Mouse (Mus musculus): ENCODE measurements around the gene Vwa3b. TPM values are rescaled to one million over a fixed set of nuclear protein-coding genes. Genes with fewer than 3 reads are reported as not detected.

The Vwa3b gene
- polyA plus RNA-seq, 1 experiment from 2014 or later, result 0.90 TPM

DNA sequence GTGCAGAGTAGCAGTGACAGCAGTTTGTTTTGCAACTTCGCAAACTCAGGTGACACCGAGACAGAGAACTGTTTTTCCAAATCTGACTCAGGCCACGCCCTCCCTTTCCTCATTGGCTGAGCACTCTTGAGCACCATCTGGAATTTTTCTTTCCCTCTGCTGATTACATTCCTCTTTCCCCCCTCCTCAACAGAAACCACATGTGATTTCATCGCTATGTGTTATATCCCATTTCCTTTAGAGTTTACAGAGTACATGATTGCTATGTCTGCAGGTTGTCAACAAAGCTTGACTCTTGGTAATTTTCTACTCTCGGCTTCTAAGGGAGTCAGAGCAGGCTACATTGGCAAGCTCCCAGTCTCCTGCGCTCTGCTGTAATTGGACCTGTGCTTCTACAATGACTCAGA is 204.9 kb downstream of the Vwa3b start:
- Histone ChIP-seq H3K4me3 (ENCODE audit: low read depth, low read length) (no peak overlapping the region), H3K9ac (ENCODE audit: low read length) (no peak overlapping the region), H3K9me3 (replicated peaks; ENCODE audit: control insufficient read depth, low read length) (0 out of 2 replicates have a peak, but pooled peaks cover 2% of the 10 kb centered on the region), H3K27ac (ENCODE audit: low read depth, low read length) (no peak overlapping the region), H3K4me2 (ENCODE audit: low read length) (no peak overlapping the region), H3K27me3 (replicated peaks; ENCODE audit: control insufficient read depth, insufficient read depth, low read length) (no peaks in the 10 kb centered on the region), H3K36me3 (ENCODE audit: control insufficient read depth, insufficient read depth, low read length) (no peaks in the 10 kb centered on the region), H3K4me1 (ENCODE audit: control insufficient read depth, insufficient read depth, low read length) (no peaks in the 10 kb centered on the region)
- 78% methylated on average over 6 of the region's 6 CpGs for WGBS
- ATAC-seq, result no peak
- no peak for DNase-seq (ENCODE audit: low spot score)

Other genes with a start within 250 kb of the Vwa3b start
- gene Tmem131, start 82.9 kb upstream of the Vwa3b start, polyA plus RNA-seq (2014; fragmentation: Nextera tagmentation; extraction: Ambion mirVana), result 12.2 and 14.2 TPM in 2 replicates
- 0.08 TPM in 1 of 2 replicates, not detected in the other for gene Cnga3, start 187.8 kb downstream of the Vwa3b start, polyA plus RNA-seq (2014; fragmentation: Nextera tagmentation; extraction: Ambion mirVana)